Mouse (Mus musculus) urinary bladder, adult 2 months (tissue): ENCODE results near the gene Hpcal1. TPM values are rescaled to one million over a fixed set of nuclear protein-coding genes. Genes with fewer than 3 reads are reported as not detected.

Experiments
- DNase-seq: peaks from one replicate; pipeline ENCODE4 v3.0.0; 2022; ENCODE audit warnings: low spot score
- polyA plus RNA-seq: library from polyadenylated mRNA; depleted of rRNA; stranded (reverse); fragments of >200 nt; gene quantifications from 2 replicates; pipeline ENCODE4 v1.2.3, GENCODE M21; 2012; rRNA removed

Hpcal1 gene
- polyA plus RNA-seq = 52.8 and 56.0 TPM in 2 replicates

GRCm38 (mm10) chr12:17690564-17691281, at the start of gene Hpcal1:
TSS of gene Hpcal1 (plus strand) at chr12:17690856.
- peak; percentile 93 for DNase-seq

DNA sequence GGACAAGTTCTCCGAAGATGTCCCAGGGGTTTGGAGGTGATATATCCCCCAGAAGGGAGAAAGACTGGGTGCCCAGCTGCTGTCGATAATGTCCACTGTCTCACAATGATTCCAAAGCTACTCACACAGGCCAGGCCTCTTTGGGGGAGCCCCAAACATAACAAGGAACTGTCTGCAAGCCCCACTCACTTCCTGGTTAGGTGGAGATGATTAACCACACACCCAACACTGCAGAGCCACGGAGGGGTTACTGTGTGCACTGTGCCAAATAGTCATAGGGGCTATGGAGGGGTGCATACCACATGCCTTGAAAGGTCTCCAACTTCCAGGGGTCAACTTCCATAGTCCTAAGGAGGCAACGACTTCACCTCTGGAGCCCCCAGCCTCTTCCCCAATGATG, 49.4 kb upstream of the Hpcal1 start:
- DNase-seq = no peak

- no peak for DNase-seq
These were observed 46.1 kb upstream of the Hpcal1 start for GRCm38 (mm10) chr12:17644385-17645222.

- no peak for DNase-seq
These were observed 44.2 kb upstream of the Hpcal1 start for GRCm38 (mm10) chr12:17646457-17646856.

DNA sequence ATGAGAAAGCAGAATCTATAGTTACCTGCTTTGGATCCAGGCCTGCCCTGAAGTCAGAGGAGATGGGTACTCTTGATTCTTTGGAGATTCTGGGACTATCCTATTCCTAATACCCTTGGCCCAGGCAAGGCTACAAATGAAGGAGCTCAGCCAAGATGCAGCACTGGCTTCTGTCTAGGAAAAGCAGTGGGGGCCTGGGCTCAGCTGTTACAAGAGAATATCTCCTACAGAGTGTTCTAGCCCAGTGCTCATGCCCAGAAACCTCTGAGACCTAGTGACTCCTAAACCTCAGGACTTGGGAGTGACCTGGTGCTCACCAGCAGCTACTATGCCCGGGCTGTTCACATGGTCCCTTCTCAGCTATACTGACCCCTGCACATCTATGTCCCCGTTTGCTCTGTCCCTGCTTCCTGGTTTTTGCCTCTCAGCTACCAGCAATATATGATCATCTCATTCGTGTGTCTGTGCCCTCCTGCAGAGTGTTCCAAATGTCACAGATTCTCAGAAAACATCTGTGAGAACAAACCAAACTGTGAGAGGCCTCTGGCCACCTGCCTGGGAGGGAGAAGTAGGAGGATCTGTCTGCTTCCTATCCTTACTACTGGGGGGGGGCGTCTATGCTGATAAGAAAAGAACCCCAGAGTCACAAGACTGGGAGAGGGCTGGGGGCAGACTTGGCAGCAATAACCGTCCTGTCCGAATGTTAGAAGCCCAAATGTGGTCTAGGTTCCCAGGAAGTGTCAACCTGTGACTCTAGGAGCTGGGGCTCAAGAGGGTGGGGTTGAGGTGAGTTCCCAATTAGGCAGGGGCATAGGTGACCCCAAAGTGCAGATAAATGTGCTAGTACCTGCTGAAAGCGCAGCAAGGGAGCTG, 39.2 kb upstream of the Hpcal1 start:
- DNase-seq = no peak

DNA sequence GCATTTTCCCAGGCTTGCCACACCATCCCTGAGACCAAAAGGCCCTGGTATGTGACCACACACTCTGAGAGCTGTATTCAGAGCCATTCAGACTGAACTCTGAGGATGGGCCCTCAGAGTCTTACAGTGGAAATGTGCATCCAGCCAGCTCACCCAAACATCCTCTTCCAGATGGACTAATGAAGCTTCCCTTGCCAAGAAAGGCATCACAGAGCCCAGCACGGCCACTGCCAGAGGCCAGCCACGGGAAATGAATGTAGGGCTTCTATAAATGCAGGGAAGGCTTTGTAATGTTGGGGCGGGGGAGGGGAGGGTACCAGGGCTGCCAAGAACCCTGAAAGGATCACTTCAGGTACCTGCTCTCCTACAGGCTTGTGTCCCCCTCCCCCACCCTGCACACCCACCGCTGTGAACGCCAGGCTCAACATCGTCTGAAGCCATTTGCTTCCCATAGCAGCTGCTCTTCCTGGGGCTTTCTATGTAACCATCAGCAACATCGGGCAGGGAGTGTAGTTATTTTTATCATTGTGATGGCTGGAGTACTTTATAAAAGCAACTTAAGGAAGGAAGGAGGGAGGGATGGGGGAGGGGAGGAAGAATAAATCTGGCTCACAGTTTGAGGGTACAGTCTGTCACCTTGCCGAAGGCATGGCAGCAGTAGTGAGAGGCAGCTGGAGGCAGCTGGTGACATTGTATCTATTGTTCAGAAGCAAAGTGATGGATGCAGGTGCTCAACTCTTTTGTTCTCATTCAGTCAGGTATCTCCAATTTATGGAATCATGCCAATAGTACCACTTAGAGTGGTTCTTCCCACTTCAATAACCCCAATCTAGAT, 38.2 kb upstream of the Hpcal1 start:
- no peak for DNase-seq

GRCm38 (mm10) chr12:17653051-17653783, 37.4 kb upstream of the Hpcal1 start:
- DNase-seq = no peak

- DNase-seq = no peak
These were observed 33.0 kb upstream of the Hpcal1 start for GRCm38 (mm10) chr12:17657561-17658195.

- DNase-seq = no peak
These were observed 32.1 kb upstream of the Hpcal1 start for GRCm38 (mm10) chr12:17658521-17658920.

- DNase-seq = no peak
These were observed 29.2 kb upstream of the Hpcal1 start for GRCm38 (mm10) chr12:17661483-17661920.

DNA sequence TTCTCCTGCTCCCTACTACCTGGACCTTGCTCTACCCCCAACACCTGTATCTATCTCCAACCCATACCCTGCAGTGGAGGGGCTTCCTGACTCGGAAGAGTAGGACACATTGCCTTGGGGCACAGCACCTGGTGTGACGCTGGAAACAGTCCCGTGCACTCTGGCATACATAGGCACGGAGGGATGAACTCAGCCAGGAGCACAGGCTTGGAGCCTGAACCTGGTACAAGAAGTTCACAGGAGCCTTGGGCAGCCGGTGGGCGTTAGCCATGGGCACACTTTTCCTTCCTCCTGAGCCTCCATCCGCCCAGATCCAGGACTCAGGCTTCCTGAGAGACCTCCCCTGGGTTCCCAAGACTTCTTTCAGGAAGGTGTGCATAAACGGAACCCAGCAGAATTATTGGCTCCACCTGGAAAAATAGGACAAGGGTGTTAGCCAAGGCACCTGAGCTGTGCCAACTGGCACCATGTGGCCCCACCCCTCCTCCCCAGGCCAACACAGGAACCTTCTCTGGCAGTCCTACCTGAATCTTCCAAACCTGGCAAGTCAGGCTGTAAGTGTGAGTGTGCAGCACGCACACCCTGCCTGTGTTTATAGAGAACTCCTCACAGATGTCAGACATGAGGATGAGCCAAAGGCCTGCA, 26.5 kb upstream of the Hpcal1 start:
- DNase-seq = no peak

DNA sequence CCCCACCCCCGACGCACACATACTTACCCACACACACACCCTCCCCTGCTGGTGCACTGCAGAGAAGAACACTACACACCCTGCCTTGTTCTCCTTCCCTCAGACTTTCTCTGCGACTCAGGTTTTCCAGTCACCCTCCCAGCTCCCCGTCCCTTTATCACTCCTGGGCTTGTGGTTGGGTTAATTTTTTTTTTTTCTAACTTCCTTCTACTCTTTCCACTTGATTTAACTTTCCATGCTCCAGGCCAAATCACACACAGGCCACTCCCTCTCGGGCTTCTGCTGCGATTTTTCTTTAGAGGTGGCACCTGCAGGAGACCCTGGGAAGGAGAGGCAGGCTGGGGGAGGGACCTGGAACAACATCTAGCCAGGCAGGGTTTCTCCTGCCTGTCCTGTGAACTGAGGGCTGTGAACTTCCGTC, 24.7 kb upstream of the Hpcal1 start:
- no peak for DNase-seq

- no peak for DNase-seq
These were observed 24.0 kb upstream of the Hpcal1 start for GRCm38 (mm10) chr12:17666616-17667015.

DNA sequence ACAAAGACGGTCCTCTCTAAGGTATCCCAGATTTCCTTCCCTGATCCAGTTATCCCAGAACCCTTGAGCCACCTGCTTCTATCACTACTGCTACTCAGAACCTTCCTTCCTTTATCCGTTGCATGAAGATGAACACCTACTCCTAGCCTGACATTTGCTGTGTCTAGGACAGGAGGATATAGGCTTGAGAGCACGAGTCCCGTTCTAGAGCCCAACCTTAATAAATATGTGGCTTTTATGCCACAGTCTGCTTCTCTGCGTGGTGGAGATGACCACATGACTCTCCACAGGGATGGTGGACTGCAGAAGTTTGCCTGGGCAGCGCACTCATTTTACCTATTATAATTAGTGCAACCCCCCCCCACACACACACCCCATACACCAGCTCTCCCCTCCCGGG, 16.9 kb upstream of the Hpcal1 start:
- no peak for DNase-seq

GRCm38 (mm10) chr12:17674182-17674812, 16.4 kb upstream of the Hpcal1 start:
- DNase-seq = no peak

- DNase-seq = no peak
These were observed 12.9 kb upstream of the Hpcal1 start for GRCm38 (mm10) chr12:17677743-17678142.

- DNase-seq = no peak
These were observed 11.1 kb upstream of the Hpcal1 start for GRCm38 (mm10) chr12:17679571-17679970.

DNA sequence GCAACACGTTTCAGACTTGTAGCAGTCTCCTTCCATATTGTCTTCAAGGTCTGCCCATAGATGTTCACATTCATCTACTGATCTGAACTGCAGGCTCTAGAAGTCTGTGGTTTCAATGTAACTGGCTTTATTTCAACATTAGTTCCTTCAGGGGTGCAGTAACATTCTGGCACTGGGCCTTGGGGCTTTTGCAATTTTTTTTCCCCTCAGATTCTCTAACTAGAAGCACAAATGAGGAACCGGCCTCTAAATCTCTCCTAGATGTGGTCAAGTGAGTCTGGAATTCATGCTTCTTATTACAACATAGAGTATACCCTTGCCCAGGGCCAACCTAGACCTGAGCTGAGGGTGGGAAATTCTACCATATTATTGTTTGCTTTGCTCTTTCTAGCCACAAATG, 8.5 kb upstream of the Hpcal1 start:
- DNase-seq = no peak

- DNase-seq = no peak
These were observed 6.3 kb upstream of the Hpcal1 start for GRCm38 (mm10) chr12:17684315-17684714.
